Mouse (Mus musculus) adrenal gland, adult 18-20 months (tissue): ENCODE results near the gene Tinagl1. TPM values are rescaled to one million over a fixed set of nuclear protein-coding genes. Genes with fewer than 3 reads are reported as not detected.

Experiments used
- DNase-seq, 2 experiments: peaks; one replicate each; pipeline ENCODE4 v3.0.0; 2021 to 2022; ENCODE audit warnings: low spot score in 2 of 2
- long read RNA-seq, 2 experiments: library from polyadenylated mRNA; stranded (forward); transcript quantifications; one replicate each; pipeline ENCODE4 v2.0.0; 2021
- total RNA-seq, 2 experiments: library from RNA; stranded (reverse); gene quantifications; 1 replicate in 1 of 2; 2 replicates in 1 of 2; pipeline ENCODE4 v1.2.3; 2021

Gene Tinagl1
- total RNA-seq: 100 to 1,000 TPM; 133 to 239 TPM
- long read RNA-seq, experiment 1, transcript Tinagl1-203 (12 exons, 1,952 nt): major isoform, 179 of 229 reads
- long read RNA-seq, experiment 1, partial matches to known transcripts: 28 of 229 reads
- long read RNA-seq, experiment 1, other reads (novel, unspliced or antisense): 18 of 229 reads
- long read RNA-seq, experiment 2, transcript Tinagl1-202 (12 exons, 1,976 nt): minor isoform, 5 of 284 reads
- long read RNA-seq, experiment 2, transcript Tinagl1-203 (12 exons, 1,952 nt): major isoform, 212 of 284 reads
- long read RNA-seq, experiment 2, partial matches to known transcripts: 49 of 284 reads
- long read RNA-seq, experiment 2, other reads (novel, unspliced or antisense): 18 of 284 reads

- DNase-seq: peak in 1 of 2 experiments; percentile 56
These were observed at the start of gene Tinagl1 for GRCm38 (mm10) chr4:130175072-130175711. Tinagl1 (minus strand) TSS chr4:130175122.

- no peak for DNase-seq
These were observed 49.1 kb upstream of the Tinagl1 start for GRCm38 (mm10) chr4:130224071-130224470.

- no peak for DNase-seq
These were observed 47.3 kb upstream of the Tinagl1 start, which contains the start of gene Gm853 for GRCm38 (mm10) chr4:130222179-130222578. Gm853 (minus strand) TSS chr4:130222401.

GRCm38 (mm10) chr4:130220176-130220575 is 45.3 kb upstream of the Tinagl1 start:
- no peak for DNase-seq

- DNase-seq: no peak
These were observed 40.5 kb upstream of the Tinagl1 start for GRCm38 (mm10) chr4:130215392-130215791.

GRCm38 (mm10) chr4:130213857-130214256 is 38.9 kb upstream of the Tinagl1 start:
- DNase-seq: no peak

GRCm38 (mm10) chr4:130213197-130213596 is 38.3 kb upstream of the Tinagl1 start:
- DNase-seq: no peak

GRCm38 (mm10) chr4:130212421-130212820 is 37.5 kb upstream of the Tinagl1 start:
- no peak for DNase-seq

- no peak for DNase-seq
These were observed 36.9 kb upstream of the Tinagl1 start for GRCm38 (mm10) chr4:130211870-130212269.

- peak; percentile 94 to 95 for DNase-seq
These were observed 24.1 kb upstream of the Tinagl1 start for GRCm38 (mm10) chr4:130198694-130199670.

- no peak for DNase-seq
These were observed 21.6 kb upstream of the Tinagl1 start for GRCm38 (mm10) chr4:130196542-130196941.

- DNase-seq: no peak
These were observed 21.0 kb upstream of the Tinagl1 start for GRCm38 (mm10) chr4:130195924-130196323.

- no peak for DNase-seq
These were observed 17.3 kb upstream of the Tinagl1 start for GRCm38 (mm10) chr4:130192266-130192665.

GRCm38 (mm10) chr4:130189606-130190005 is 14.7 kb upstream of the Tinagl1 start:
- no peak for DNase-seq

- peak; percentile 85 to 89 for DNase-seq
These were observed 13.9 kb upstream of the Tinagl1 start for GRCm38 (mm10) chr4:130188806-130189297.

GRCm38 (mm10) chr4:130186891-130187290 is 12.0 kb upstream of the Tinagl1 start:
- peak in 1 of 2 experiments; percentile 11 for DNase-seq

GRCm38 (mm10) chr4:130186450-130186849 is 11.5 kb upstream of the Tinagl1 start:
- DNase-seq: no peak

- no peak for DNase-seq
These were observed 9.0 kb upstream of the Tinagl1 start for GRCm38 (mm10) chr4:130183879-130184278.

GRCm38 (mm10) chr4:130183023-130183422 is 8.1 kb upstream of the Tinagl1 start:
- DNase-seq: no peak

GRCm38 (mm10) chr4:130181886-130182285 is 7.0 kb upstream of the Tinagl1 start:
- no peak for DNase-seq
